17 mouse cellular contexts compared by ENCODE assay signal in the genomic region with DNA sequence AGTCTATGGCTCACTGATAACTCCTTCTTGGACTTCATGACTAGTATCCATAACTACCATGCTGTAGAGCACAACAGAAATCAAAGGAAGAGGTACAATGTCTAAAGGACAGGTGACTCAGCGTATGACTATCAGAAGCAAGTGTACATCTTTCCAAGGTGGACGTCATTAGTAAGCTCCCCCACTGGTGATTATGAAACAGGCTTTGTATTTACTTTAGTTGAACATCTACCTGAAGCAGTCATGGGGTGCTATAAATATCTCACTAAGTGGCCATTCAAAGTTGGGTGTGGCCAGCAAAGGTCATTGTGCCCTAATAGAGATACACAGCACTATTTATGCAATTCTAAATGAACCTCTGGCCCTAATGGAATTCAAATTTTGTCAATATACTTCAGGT.
DNase-seq lines count a peak whose midpoint lies in the region; ATAC-seq and TF ChIP-seq lines count a peak whose summit lies in the region.
"Had no signal": no experiment of that assay in that cellular context is flagged by ENCODE, and none has a peak within 500 bp of the region (broad histone marks: within the 10 kb centered on the region; RNA-seq: fewer than 3 reads in every experiment).

No protein-coding gene starts in this region.

- no peaks in the 10 kb centered on the region for H3K9me3 ChIP-seq in intestine, embryonic 14.5 days (ENCODE audit: control insufficient read depth, low read length)
- no peaks in the 10 kb centered on the region for H3K9me3 ChIP-seq in liver, postnatal 0 days (ENCODE audit: low read length)
- no peaks in the 10 kb centered on the region for H3K9me3 ChIP-seq in stomach, embryonic 15.5 days
- H3K9me3 ChIP-seq: forebrain, embryonic 10.5 days; hindbrain, embryonic 13.5 days had no signal

- DNase-seq in kidney, adult 9 months: peak; percentile 16
- DNase-seq in kidney, postnatal 14 days: no peak
- DNase-seq in intestine, embryonic 14.5 days (ENCODE audit: low spot score): no peak
- no peak for DNase-seq in liver, postnatal 0 days
- DNase-seq in MN1 (ENCODE audit: low spot score): no peak
- DNase-seq: cerebellum, adult 11 months; cerebellum, postnatal 10 days; gastrocnemius, postnatal 14 days; heart, postnatal 36 days had no signal

- H3K36me3 ChIP-seq in intestine, embryonic 14.5 days (ENCODE audit: control insufficient read depth, insufficient read depth, low read length): no peaks in the 10 kb centered on the region
- no peaks in the 10 kb centered on the region for H3K36me3 ChIP-seq in liver, postnatal 0 days (replicated peaks; ENCODE audit: insufficient read depth, low read length)
- H3K36me3 ChIP-seq in stomach, embryonic 15.5 days: no peaks in the 10 kb centered on the region
- H3K36me3 ChIP-seq: forebrain, embryonic 10.5 days; hindbrain, embryonic 13.5 days had no signal

- H3K4me1 ChIP-seq in intestine, embryonic 14.5 days (replicated peaks; ENCODE audit: control insufficient read depth, insufficient read depth, low read length): peaks cover 10% of the 10 kb centered on the region; the same call in 1 of the 2 replicates
- no peaks in the 10 kb centered on the region for H3K4me1 ChIP-seq in liver, postnatal 0 days (ENCODE audit: insufficient read depth)
- 0 out of 2 replicates have a peak, but pooled peaks cover 2% of the 10 kb centered on the region for H3K4me1 ChIP-seq in stomach, embryonic 15.5 days

- ATAC-seq in intestine, embryonic 14.5 days (replicated peaks; ENCODE audit: low FRiP score, low TSS enrichment, low read depth): peak; percentile 73
- peak; percentile 98 for ATAC-seq in liver, postnatal 0 days
- ATAC-seq in stomach, embryonic 15.5 days (ENCODE audit: insufficient read depth, low FRiP score, low read depth): peak; percentile 39
- ATAC-seq in CD4-positive, CD25-positive, alpha-beta regulatory T cell, adult 4 months: no peak
- ATAC-seq: forebrain, embryonic 16.5 days; Patski had no signal

- no peak overlapping the region for H3K4me3 ChIP-seq in intestine, embryonic 14.5 days (ENCODE audit: low read depth, low read length)
- no peak overlapping the region for H3K4me3 ChIP-seq in liver, postnatal 0 days (ENCODE audit: low read depth, low read length)
- H3K4me3 ChIP-seq in stomach, embryonic 15.5 days (replicated peaks): no peak overlapping the region
- H3K4me3 ChIP-seq: forebrain, embryonic 10.5 days; hindbrain, embryonic 13.5 days had no signal

- TF ChIP-seq CTCF in liver, postnatal 0 days (IDR thresholded peaks at IDR 0.05; ENCODE audit: low read depth): no peak

- WGBS in intestine, embryonic 14.5 days: 71% methylated on average over 2 of the region's 2 CpGs
- 66% methylated on average over 2 of the region's 2 CpGs for WGBS in liver, postnatal 0 days (ENCODE audit: insufficient replicate concordance)
- WGBS in stomach, embryonic 15.5 days: 76% methylated on average over 2 of the region's 2 CpGs

- H3K9ac ChIP-seq in intestine, embryonic 14.5 days (ENCODE audit: low read length): no peak overlapping the region
- H3K9ac ChIP-seq in liver, postnatal 0 days (replicated peaks): no peak overlapping the region
- H3K9ac ChIP-seq in stomach, embryonic 15.5 days: no peak overlapping the region
- H3K9ac ChIP-seq: hindbrain, embryonic 13.5 days; liver, embryonic 14.5 days had no signal

- H3K4me2 ChIP-seq in intestine, embryonic 14.5 days (ENCODE audit: low read length): no peak overlapping the region
- H3K4me2 ChIP-seq in liver, postnatal 0 days (ENCODE audit: low read depth, low read length): no peak overlapping the region
- no peak overlapping the region for H3K4me2 ChIP-seq in stomach, embryonic 15.5 days
- H3K4me2 ChIP-seq: hindbrain, embryonic 13.5 days; midbrain, embryonic 11.5 days had no signal

- no peak overlapping the region for H3K27ac ChIP-seq in intestine, embryonic 14.5 days (ENCODE audit: low read depth)
- no peak overlapping the region for H3K27ac ChIP-seq in liver, postnatal 0 days (ENCODE audit: low read depth)
- H3K27ac ChIP-seq in stomach, embryonic 15.5 days: no peak overlapping the region
- H3K27ac ChIP-seq: forebrain, embryonic 10.5 days; hindbrain, embryonic 13.5 days; liver, embryonic 14.5 days had no signal

- H3K27me3 ChIP-seq in intestine, embryonic 14.5 days (replicated peaks; ENCODE audit: control insufficient read depth, insufficient read depth, low read length): no peaks in the 10 kb centered on the region
- H3K27me3 ChIP-seq in liver, postnatal 0 days (ENCODE audit: insufficient read depth, low read length): no peaks in the 10 kb centered on the region
- no peaks in the 10 kb centered on the region for H3K27me3 ChIP-seq in stomach, embryonic 15.5 days (replicated peaks)
- H3K27me3 ChIP-seq: hindbrain, embryonic 13.5 days; Patski had no signal

- TF ChIP-seq EP300 in liver, postnatal 0 days (IDR thresholded peaks at IDR 0.05; ENCODE audit: low read depth): peak; percentile 64
